Mouse (Mus musculus) CD4-positive, CD25-positive, alpha-beta regulatory T cell, adult 2 months (primary cell): ENCODE results near the gene Defb22.

Source experiments
- DNase-seq: peaks from one replicate; pipeline ENCODE4 v3.0.0-alpha.2; 2012; ENCODE audit warnings: low read depth, low spot score

The Defb22 gene

DNA sequence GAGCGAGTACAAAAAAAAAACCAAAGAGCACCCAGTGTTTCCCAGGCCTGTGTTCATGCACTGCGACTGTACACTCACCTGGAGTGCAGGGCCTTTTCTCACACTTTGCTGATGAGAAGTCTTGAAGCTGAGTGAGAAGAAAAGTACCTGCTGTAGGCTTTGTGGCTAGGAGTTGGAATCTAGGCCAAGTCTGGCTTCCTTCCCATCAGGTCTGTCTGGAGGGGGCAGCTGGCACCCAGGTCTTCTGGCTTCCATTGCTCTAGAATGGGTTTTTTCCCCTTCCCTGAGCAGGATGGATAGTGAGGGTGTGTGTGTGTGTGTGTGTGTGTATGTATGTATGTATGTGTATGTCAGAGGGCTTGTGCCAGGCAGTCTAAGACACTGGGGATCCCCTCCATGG is 50.1 kb downstream of the Defb22 start:
- DNase-seq: no peak

DNA sequence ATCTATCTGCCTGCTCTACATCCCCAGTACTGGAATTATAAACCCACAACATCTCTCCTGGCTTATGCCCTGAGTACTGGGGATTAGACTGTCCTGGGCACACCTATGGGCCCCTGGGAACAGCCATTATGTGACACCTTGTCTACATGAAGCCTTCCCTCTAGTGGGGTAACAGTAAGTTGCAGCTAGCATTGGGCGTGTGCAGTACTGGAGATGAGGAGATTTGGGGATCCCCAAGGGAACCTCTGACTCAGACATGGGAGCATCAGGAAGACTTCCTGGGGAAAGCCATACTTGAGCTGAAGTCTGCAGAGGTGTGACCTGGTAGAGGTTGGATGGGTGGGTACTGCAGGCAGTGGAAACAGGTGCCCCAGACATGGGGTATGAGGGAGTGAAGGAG is 51.0 kb downstream of the Defb22 start:
- DNase-seq: peak; percentile 8

DNA sequence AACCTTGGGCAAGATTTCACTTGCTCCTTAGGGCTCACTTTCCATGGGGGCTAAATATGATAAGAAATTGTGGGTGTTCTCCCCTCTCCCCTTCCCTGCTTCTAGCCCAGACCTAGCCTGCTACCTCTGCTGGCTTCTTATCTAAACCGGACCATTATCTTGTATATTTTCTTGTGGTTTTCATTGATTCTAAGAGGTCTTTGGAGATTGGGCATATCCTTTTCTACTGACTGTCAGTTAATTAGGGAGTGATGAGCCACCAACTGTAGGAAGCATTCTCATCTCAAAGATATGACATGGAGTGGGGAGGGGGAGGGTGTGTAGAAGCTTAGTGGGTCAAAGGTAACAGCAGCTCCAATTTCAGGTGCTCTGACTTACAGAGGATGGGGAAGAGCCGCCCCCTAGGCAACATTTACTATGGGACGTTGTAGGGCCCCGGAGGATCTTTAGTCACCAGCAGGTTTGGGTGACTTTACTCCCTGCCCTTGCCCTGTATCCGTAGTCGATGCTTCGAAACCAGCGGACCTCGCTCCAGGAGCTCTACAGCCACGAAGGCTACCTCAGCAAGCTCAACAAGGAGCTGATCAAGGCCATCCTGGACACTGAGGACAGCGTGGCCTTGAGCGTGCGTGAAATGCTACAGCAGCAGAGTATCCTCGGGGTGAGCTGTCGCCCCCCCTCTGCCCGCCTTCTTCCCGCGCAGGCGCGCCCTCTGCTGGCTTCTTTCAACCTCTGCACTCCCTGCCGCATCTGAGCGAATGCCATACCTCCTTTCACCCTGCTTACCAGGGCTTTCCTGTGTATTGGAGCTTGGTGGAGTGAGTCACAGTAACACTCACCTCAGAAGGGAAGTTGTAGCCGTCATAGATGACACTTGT is 52.7 kb downstream of the Defb22 start:
- peak; percentile 86 for DNase-seq

DNA sequence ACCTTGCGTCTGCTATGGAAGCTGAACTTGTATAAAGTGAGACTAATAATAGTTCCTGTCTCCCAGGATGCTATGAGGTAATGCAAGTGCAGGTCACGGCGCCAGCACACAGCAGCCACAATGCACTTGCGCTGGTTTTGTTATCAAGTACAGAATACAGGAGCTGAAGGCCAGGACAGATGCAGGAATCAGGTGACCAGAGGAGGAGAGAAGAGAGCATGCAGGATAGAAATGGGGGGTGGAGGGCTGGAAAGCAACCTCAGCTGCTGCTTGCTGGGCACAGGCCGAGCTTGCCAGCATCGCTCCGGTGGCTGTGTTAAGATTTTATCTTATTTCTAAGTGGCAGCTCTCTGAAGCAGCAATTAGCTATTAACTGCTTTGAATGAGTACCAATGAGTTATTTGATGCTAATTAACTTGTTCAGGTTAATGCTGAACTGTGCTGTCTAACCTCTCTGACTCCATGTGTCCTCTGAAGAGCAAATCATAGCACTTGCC is 53.5 kb downstream of the Defb22 start:
- DNase-seq: no peak
